Mouse (Mus musculus): ENCODE measurements around the gene Olfr1377.

DNA sequence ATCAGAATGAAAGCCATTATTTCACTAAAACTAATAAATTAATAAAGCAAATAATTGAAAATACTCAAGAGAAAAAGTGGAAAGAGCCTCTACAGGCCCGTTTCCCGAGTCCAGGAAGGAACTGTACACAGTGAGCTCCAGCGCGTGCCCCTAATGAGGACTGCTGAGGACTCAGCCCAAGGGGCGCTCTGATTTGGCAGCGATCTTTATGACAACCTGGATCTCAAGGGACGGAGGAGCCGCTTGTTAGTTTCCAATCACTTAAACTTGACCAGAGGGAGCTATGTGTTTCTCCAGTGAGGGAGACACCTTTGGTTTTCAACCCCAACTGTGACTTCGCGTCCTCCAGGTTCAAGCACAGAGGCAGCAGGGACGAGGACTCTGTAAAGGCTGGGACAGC is 15.5 kb upstream of the Olfr1377 start, which contains the start of gene Olfr1378:
- TF ChIP-seq CTCF (IDR thresholded peaks at IDR 0.05; ENCODE audit: low read depth, low read length) (no peak), EP300 (IDR thresholded peaks at IDR 0.05; ENCODE audit: insufficient read depth, low read depth, low read length) (no peak), POLR2A (IDR thresholded peaks at IDR 0.05; ENCODE audit: insufficient read depth, low read length) (no peak)

All from ES-Bruce4 (cell line).